Mouse (Mus musculus): ENCODE data around the gene Nectin3.
"Not testable (repeated sequence)": the region's sequence is repeated elsewhere in the genome, so short reads cannot be mapped to it uniquely, and the experiment has no call there.

Nectin3 gene

GRCm38 (mm10) chr16:46416177-46416576, 82.1 kb downstream of the Nectin3 start:
- DNase-seq (ENCODE audit: low read depth) = no peak

GRCm38 (mm10) chr16:46410739-46411057, 87.6 kb downstream of the Nectin3 start:
- DNase-seq (ENCODE audit: low read depth) = no peak

GRCm38 (mm10) chr16:46410053-46410738, 88.1 kb downstream of the Nectin3 start:
- DNase-seq (ENCODE audit: low read depth) = no peak

- DNase-seq (ENCODE audit: low read depth) = no peak
These were observed 90.3 kb downstream of the Nectin3 start for GRCm38 (mm10) chr16:46407997-46408396.

GRCm38 (mm10) chr16:46406844-46407639, 91.3 kb downstream of the Nectin3 start:
- DNase-seq (ENCODE audit: low read depth) = no peak

- DNase-seq (ENCODE audit: low read depth) = no peak
These were observed 100.4 kb downstream of the Nectin3 start for GRCm38 (mm10) chr16:46397945-46398344.

GRCm38 (mm10) chr16:46389415-46390033, 108.8 kb downstream of the Nectin3 start:
- DNase-seq (ENCODE audit: low read depth) = no peak

GRCm38 (mm10) chr16:46388527-46389414, 109.6 kb downstream of the Nectin3 start:
- DNase-seq (ENCODE audit: low read depth) = no peak

- DNase-seq (ENCODE audit: low read depth) = no peak
These were observed 114.0 kb downstream of the Nectin3 start for GRCm38 (mm10) chr16:46384279-46384678.

- no peak for DNase-seq (ENCODE audit: low read depth)
These were observed 115.0 kb downstream of the Nectin3 start for GRCm38 (mm10) chr16:46383344-46383743.

- no peak for DNase-seq (ENCODE audit: low read depth)
These were observed 121.8 kb downstream of the Nectin3 start for GRCm38 (mm10) chr16:46376575-46376974.

- no peak for DNase-seq (ENCODE audit: low read depth)
These were observed 136.3 kb downstream of the Nectin3 start for GRCm38 (mm10) chr16:46362022-46362421.

GRCm38 (mm10) chr16:46357658-46358057, 140.7 kb downstream of the Nectin3 start:
- not testable (repeated sequence) for DNase-seq (ENCODE audit: low read depth)

- no peak for DNase-seq (ENCODE audit: low read depth)
These were observed 141.7 kb downstream of the Nectin3 start for GRCm38 (mm10) chr16:46356663-46357062.
